Mouse (Mus musculus) liver, postnatal 0 days (tissue): ENCODE data around the gene Adcy4. TPM values are rescaled to one million over a fixed set of nuclear protein-coding genes. Genes with fewer than 3 reads are reported as not detected.

ENCODE experiments used
- ATAC-seq: fragments of 200-750 bp; cut with Nextera tagmentation; 2 replicates; pipeline ENCODE4 v1.8.0; 2017; ENCODE audit warnings: mild to moderate bottlenecking, moderate library complexity
- DNase-seq: peaks from one replicate; pipeline ENCODE4 v3.0.0-alpha.2; 2016
- H3K27ac ChIP-seq: fragments of 300-500 bp; sonication (generic); 2 replicates; pipeline ENCODE4 v1.5.1; 2014; ENCODE audit warnings: antibody characterized with exemption, moderate library complexity, mild to moderate bottlenecking, low read depth
- H3K27me3 ChIP-seq: fragments of 300-500 bp; sonication (generic); 2 replicates; pipeline ENCODE4 v1.6.1; 2014; ENCODE audit warnings: low read length, control low read depth, mixed read lengths; ENCODE audit not compliant: insufficient read depth
- H3K36me3 ChIP-seq: fragments of 300-500 bp; sonication (generic); replicated peaks from 2 replicates; pipeline ENCODE4 v1.6.1; 2014; ENCODE audit warnings: mild to moderate bottlenecking, control low read depth, low read length, moderate library complexity, mixed read lengths; ENCODE audit not compliant: insufficient read depth
- H3K4me1 ChIP-seq: fragments of 300-500 bp; sonication (generic); 2 replicates; pipeline ENCODE4 v1.6.1; 2014; ENCODE audit warnings: antibody characterized with exemption, mild to moderate bottlenecking, control low read depth; ENCODE audit not compliant: insufficient read depth
- H3K4me2 ChIP-seq: fragments of 300-500 bp; sonication (generic); 2 replicates; pipeline ENCODE4 v1.6.1; 2014; ENCODE audit warnings: low read depth, mild to moderate bottlenecking, low read length, moderate library complexity, mixed read lengths
- H3K4me3 ChIP-seq: fragments of 300-500 bp; sonication (generic); 2 replicates; pipeline ENCODE4 v1.5.1; 2014; ENCODE audit warnings: low read depth, low read length
- H3K9ac ChIP-seq: fragments of 300-500 bp; sonication (generic); replicated peaks from 2 replicates; pipeline ENCODE4 v1.6.1; 2014; ENCODE audit warnings: mild to moderate bottlenecking, moderate library complexity
- H3K9me3 ChIP-seq: fragments of 300-500 bp; sonication (generic); 2 replicates; pipeline ENCODE4 v1.6.1; 2016; ENCODE audit warnings: mild to moderate bottlenecking, control low read depth, low read length, mixed read lengths
- CTCF ChIP-seq: sonication (generic); IDR thresholded peaks from 2 replicates; pipeline ENCODE4 v1.5.1; 2016; ENCODE audit warnings: antibody characterized with exemption, low read depth
- EP300 ChIP-seq: IDR thresholded peaks from 2 replicates; pipeline ENCODE4 v1.6.1; 2016; ENCODE audit warnings: antibody characterized with exemption, low read depth, mild to moderate bottlenecking
- WGBS: fragments of 180-500 bp; shearing (Covaris S2); extraction: QIAGEN DNeasy Blood & Tissue Kit; methylation state at CpG from one replicate; pipeline ENCODE4 v1.1.7; 2014; ENCODE audit not compliant: insufficient replicate concordance; 5-methylcytosine and 5-hydroxymethylcytosine counted together
- polyA plus RNA-seq: library from polyadenylated mRNA; unstranded; fragments of >200 nt; fragmentation: Nextera tagmentation; extraction: Ambion mirVana; gene quantifications from 2 replicates; pipeline ENCODE4 v1.2.1, GENCODE M21; 2015

Gene Adcy4
- polyA plus RNA-seq, 1 experiment from 2014 or later, result 1.7 TPM

GRCm38 (mm10) chr14:55822435-55822990 lies 38.6 kb upstream of the Adcy4 start:
- no peak overlapping the region for H3K9ac ChIP-seq
- H3K9me3 ChIP-seq, result no peaks in the 10 kb centered on the region
- H3K4me3 ChIP-seq, result peak overlapping the region; percentile 61; the same call in 1 of the 2 replicates
- peaks cover 46% of the 10 kb centered on the region for H3K27me3 ChIP-seq
- no peaks in the 10 kb centered on the region for H3K36me3 ChIP-seq
- no peak overlapping the region for H3K27ac ChIP-seq
- peak overlapping the region; percentile 95 for H3K4me2 ChIP-seq
- TF ChIP-seq EP300 (no peak), CTCF (peak; percentile 98)
- DNase-seq (peak; percentile 83), ATAC-seq (peak; percentile 84)
- peaks cover 15% of the 10 kb centered on the region for H3K4me1 ChIP-seq
- 4% methylated on average over 13 of the region's 13 CpGs for WGBS

GRCm38 (mm10) chr14:55820576-55820975 lies 36.7 kb upstream of the Adcy4 start:
- DNase-seq (no peak), ATAC-seq (no peak)
- H3K9ac ChIP-seq, result no peak overlapping the region
- peaks cover 15% of the 10 kb centered on the region for H3K4me1 ChIP-seq
- no peak overlapping the region for H3K27ac ChIP-seq
- no peaks in the 10 kb centered on the region for H3K9me3 ChIP-seq
- WGBS, result 79% methylated on average over 9 of the region's 9 CpGs
- peaks cover 26% of the 10 kb centered on the region for H3K27me3 ChIP-seq
- no peaks in the 10 kb centered on the region for H3K36me3 ChIP-seq
- H3K4me3 ChIP-seq, result no peak overlapping the region
- TF ChIP-seq CTCF (no peak), EP300 (no peak)
- H3K4me2 ChIP-seq, result no peak overlapping the region

GRCm38 (mm10) chr14:55819845-55820405 lies 36.0 kb upstream of the Adcy4 start:
- no peak overlapping the region for H3K9ac ChIP-seq
- H3K9me3 ChIP-seq, result no peaks in the 10 kb centered on the region
- no peaks in the 10 kb centered on the region for H3K36me3 ChIP-seq
- H3K4me2 ChIP-seq, result no peak overlapping the region
- no peak overlapping the region for H3K27ac ChIP-seq
- DNase-seq, result no peak
- H3K4me3 ChIP-seq, result no peak overlapping the region
- ATAC-seq, result no peak
- no peak for TF ChIP-seq EP300
- no peak for TF ChIP-seq CTCF
- H3K4me1 ChIP-seq, result peaks cover 10% of the 10 kb centered on the region
- 68% methylated on average over 7 of the region's 7 CpGs for WGBS
- H3K27me3 ChIP-seq, result peaks cover 20% of the 10 kb centered on the region

GRCm38 (mm10) chr14:55815310-55815751 lies 31.4 kb upstream of the Adcy4 start:
- H3K4me2 ChIP-seq, result peak overlapping the region; percentile 67
- no peaks in the 10 kb centered on the region for H3K27me3 ChIP-seq
- H3K4me1 ChIP-seq, result no peaks in the 10 kb centered on the region
- no peaks in the 10 kb centered on the region for H3K9me3 ChIP-seq
- TF ChIP-seq CTCF (no peak), EP300 (no peak)
- H3K27ac ChIP-seq, result no peak overlapping the region
- H3K36me3 ChIP-seq, result no peaks in the 10 kb centered on the region
- ATAC-seq (peak; percentile 75), DNase-seq (peak; percentile 42)
- 34% methylated on average over 17 of the region's 17 CpGs for WGBS
- H3K9ac ChIP-seq, result no peak overlapping the region
- peak overlapping the region; percentile 38 for H3K4me3 ChIP-seq

GRCm38 (mm10) chr14:55814885-55815284 lies 31.0 kb upstream of the Adcy4 start:
- H3K9ac ChIP-seq, result no peak overlapping the region
- peak; percentile 76 for ATAC-seq
- no peaks in the 10 kb centered on the region for H3K4me1 ChIP-seq
- peak overlapping the region; percentile 67 for H3K4me2 ChIP-seq
- TF ChIP-seq EP300, result no peak
- TF ChIP-seq CTCF, result no peak
- no peaks in the 10 kb centered on the region for H3K27me3 ChIP-seq
- peak; percentile 51 for DNase-seq
- no peaks in the 10 kb centered on the region for H3K36me3 ChIP-seq
- WGBS, result 28% methylated on average over 16 of the region's 16 CpGs
- H3K27ac ChIP-seq, result no peak overlapping the region
- peak overlapping the region; percentile 38 for H3K4me3 ChIP-seq
- H3K9me3 ChIP-seq, result no peaks in the 10 kb centered on the region

- Histone ChIP-seq H3K27ac (no peak overlapping the region), H3K9ac (no peak overlapping the region), H3K9me3 (no peaks in the 10 kb centered on the region), H3K4me3 (no peak overlapping the region), H3K4me1 (no peaks in the 10 kb centered on the region), H3K4me2 (no peak overlapping the region), H3K27me3 (no peaks in the 10 kb centered on the region), H3K36me3 (no peaks in the 10 kb centered on the region)
- WGBS, result 68% methylated on average over 15 of the region's 15 CpGs
- no peak for DNase-seq
- ATAC-seq, result no peak
- TF ChIP-seq EP300 (no peak), CTCF (no peak)
Measured at GRCm38 (mm10) chr14:55795380-55796163, 11.7 kb upstream of the Adcy4 start.
